Mouse (Mus musculus) small intestine, adult 2 months (tissue): Measurements from ENCODE around the gene Olfr689.

ENCODE experiments used
- CTCF ChIP-seq: fragments of 200-500 bp; IDR thresholded peaks from 2 replicates; pipeline ENCODE4 v1.5.1; 2012; ENCODE audit warnings: low read depth, mild to moderate bottlenecking, control low read depth, inconsistent platforms, low read length, moderate library complexity, mixed read lengths; ENCODE audit not compliant: insufficient replicate concordance, insufficient read length; ENCODE audit errors: extremely low read depth
- POLR2A ChIP-seq: fragments of 200-500 bp; IDR thresholded peaks from 2 replicates; pipeline ENCODE4 v1.6.1; 2012; ENCODE audit warnings: low read depth, mild to moderate bottlenecking, control low read depth, inconsistent platforms, low read length, moderate library complexity

DNA sequence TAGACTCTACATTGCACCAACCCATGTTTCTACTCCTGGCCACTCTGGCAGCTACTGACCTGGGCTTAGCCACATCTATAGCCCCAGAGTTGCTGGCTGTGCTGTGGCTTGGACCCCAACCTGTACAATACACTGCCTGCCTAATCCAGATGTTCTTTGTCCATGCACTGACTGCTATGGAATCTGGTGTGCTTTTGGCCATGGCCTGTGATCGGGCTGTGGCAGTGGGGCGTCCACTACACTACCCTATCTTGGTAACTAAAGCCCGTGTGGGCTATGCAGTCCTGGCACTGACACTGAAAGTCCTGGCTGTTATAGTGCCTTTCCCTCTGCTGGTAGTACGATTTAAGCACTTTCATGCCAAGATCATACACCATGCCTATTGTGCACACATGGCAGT lies 57.6 kb downstream of the Olfr689 start:
- no peak for TF ChIP-seq POLR2A
- TF ChIP-seq CTCF, result no peak
